Mouse (Mus musculus) limb, embryonic 10.5 days (tissue): ENCODE measurements around the gene Asap3. TPM values are rescaled to one million over a fixed set of nuclear protein-coding genes. Genes with fewer than 3 reads are reported as not detected.

Source experiments
- DNase-seq: peaks from one replicate; pipeline ENCODE4 v3.0.0-alpha.2; 2017; ENCODE audit warnings: low spot score
- H3K27ac ChIP-seq: fragments of 300-500 bp; sonication (generic); 2 replicates; pipeline ENCODE4 v1.5.1; 2016; ENCODE audit warnings: mild to moderate bottlenecking
- H3K27me3 ChIP-seq: fragments of 300-500 bp; sonication (generic); 2 replicates; pipeline ENCODE4 v1.6.1; 2016; ENCODE audit warnings: low read depth, mild to moderate bottlenecking; ENCODE audit not compliant: poor library complexity, severe bottlenecking
- H3K36me3 ChIP-seq: fragments of 300-500 bp; sonication (generic); 2 replicates; pipeline ENCODE4 v1.6.1; 2016; ENCODE audit warnings: mild to moderate bottlenecking, moderate library complexity
- H3K4me1 ChIP-seq: fragments of 300-500 bp; sonication (generic); 2 replicates; pipeline ENCODE4 v1.6.1; 2016
- H3K4me3 ChIP-seq: fragments of 300-500 bp; sonication (generic); 2 replicates; pipeline ENCODE4 v1.5.1; 2016; ENCODE audit warnings: mild to moderate bottlenecking, moderate library complexity
- H3K9me3 ChIP-seq: fragments of 300-500 bp; sonication (generic); replicated peaks from 2 replicates; pipeline ENCODE4 v1.6.1; 2016; ENCODE audit warnings: mild to moderate bottlenecking
- WGBS: fragments of 180-500 bp; shearing (Covaris S2); methylation state at CpG from one replicate; pipeline ENCODE4 v1.1.7; 2016; 5-methylcytosine and 5-hydroxymethylcytosine counted together
- polyA plus RNA-seq: library from polyadenylated mRNA; unstranded; fragments of >200 nt; fragmentation: Nextera tagmentation; extraction: Ambion mirVana; gene quantifications from 2 replicates; pipeline ENCODE4 v1.2.1, GENCODE M21; 2016

The Asap3 gene
- polyA plus RNA-seq, 1 experiment from 2014 or later = 3.7 TPM

DNA sequence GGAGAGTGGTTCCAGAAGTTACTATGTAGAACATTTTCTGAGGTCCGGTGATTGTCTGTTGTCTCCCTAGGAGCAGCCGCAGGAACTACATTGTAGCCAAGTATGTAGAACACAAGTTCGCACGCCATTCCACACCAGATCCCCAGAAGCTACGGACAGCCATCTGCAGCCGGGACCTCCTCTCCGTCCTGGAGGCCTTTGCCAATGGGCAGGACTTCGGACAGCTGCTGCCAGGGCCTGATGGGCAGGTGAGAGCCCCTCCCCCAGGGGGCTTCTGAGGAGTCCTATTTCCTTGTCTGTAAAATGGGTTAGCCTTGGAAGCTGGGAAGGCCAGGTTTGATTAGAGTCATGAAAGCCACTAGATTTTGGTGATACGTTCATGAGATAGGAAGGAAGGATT lies 32.9 kb downstream of the Asap3 start:
- WGBS = 54% methylated on average over 9 of the region's 9 CpGs
- no peaks in the 10 kb centered on the region for H3K36me3 ChIP-seq

DNA sequence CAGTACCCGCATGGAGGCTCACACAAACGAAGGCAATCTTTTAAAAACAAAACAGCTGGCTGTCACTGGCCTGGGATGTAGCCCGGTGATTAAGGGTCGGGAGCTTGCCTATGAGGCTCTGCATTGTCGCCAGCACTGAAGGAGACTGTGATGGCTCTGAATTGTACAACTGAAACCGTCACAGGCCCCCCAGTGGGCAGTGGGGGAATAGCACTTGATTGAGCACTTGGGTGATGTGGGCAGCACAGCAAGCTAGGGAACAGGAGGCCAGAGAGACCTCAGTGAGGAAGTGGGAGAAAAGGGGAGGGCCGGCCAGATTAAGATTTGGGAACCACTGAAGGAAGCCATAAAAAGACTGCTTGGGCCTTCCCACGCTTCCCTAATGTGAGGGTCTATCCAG lies 33.5 kb downstream of the Asap3 start:
- Histone ChIP-seq H3K4me1 (peaks cover 24% of the 10 kb centered on the region), H3K36me3 (no peaks in the 10 kb centered on the region), H3K4me3 (no peak overlapping the region), H3K27me3 (peaks cover 83% of the 10 kb centered on the region), H3K9me3 (no peaks in the 10 kb centered on the region), H3K27ac (no peak overlapping the region)
- peak; percentile 80 for DNase-seq
- WGBS = 18% methylated on average over 8 of the region's 8 CpGs

More for the DNA sequence above, 32.9 kb downstream of the Asap3 start:
- Histone ChIP-seq H3K4me1 (peaks cover 24% of the 10 kb centered on the region), H3K27me3 (peaks cover 78% of the 10 kb centered on the region), H3K27ac (no peak overlapping the region), H3K9me3 (no peaks in the 10 kb centered on the region), H3K4me3 (no peak overlapping the region)
- DNase-seq = no peak

DNA sequence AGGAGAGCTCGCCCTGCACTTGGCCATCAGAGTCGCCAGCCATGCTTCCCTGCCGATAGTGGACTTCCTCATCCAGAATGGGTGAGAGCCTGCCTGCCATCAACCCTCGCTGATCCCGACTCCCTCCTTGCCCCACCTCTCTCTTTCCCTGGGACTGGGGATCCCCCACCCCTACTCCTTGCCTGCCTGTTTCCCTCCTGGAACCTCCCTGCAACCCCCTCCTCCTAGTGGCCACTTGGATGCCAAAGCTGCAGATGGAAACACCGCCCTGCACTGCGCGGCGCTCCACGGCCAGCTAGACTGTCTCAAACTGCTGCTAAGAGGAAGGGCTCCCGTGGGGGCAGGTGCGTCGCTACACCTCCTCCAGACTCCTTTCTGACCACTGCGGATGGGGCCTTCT lies 34.0 kb downstream of the Asap3 start:
- WGBS = 63% methylated on average over 14 of the region's 14 CpGs
- Histone ChIP-seq H3K9me3 (no peaks in the 10 kb centered on the region), H3K27ac (no peak overlapping the region), H3K36me3 (no peaks in the 10 kb centered on the region), H3K4me1 (peaks cover 24% of the 10 kb centered on the region), H3K27me3 (peaks cover 88% of the 10 kb centered on the region), H3K4me3 (no peak overlapping the region)
- DNase-seq = no peak

DNA sequence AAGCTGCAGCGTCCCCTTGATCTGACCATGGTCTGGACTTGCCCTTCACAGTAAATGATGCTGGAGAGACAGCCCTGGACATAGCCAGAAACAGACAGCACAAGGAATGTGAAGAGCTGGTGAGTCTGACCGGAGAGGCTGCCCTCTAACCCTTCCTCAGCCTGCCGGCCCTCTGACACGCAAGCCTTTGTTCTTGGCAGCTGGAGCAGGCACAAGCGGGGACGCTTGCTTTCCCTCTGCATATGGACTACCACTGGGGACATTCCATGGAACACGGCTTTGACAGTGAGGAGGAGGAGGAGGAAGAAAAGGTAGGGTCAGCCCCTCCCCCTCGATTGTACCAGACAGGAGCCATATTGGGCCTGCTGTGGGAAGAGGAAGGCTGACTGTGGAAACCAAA lies 34.8 kb downstream of the Asap3 start:
- Histone ChIP-seq H3K9me3 (no peaks in the 10 kb centered on the region), H3K27me3 (peaks cover 96% of the 10 kb centered on the region), H3K4me1 (peaks cover 28% of the 10 kb centered on the region), H3K27ac (no peak overlapping the region), H3K36me3 (no peaks in the 10 kb centered on the region), H3K4me3 (no peak overlapping the region)
- DNase-seq = no peak
- WGBS = 62% methylated on average over 8 of the region's 8 CpGs

DNA sequence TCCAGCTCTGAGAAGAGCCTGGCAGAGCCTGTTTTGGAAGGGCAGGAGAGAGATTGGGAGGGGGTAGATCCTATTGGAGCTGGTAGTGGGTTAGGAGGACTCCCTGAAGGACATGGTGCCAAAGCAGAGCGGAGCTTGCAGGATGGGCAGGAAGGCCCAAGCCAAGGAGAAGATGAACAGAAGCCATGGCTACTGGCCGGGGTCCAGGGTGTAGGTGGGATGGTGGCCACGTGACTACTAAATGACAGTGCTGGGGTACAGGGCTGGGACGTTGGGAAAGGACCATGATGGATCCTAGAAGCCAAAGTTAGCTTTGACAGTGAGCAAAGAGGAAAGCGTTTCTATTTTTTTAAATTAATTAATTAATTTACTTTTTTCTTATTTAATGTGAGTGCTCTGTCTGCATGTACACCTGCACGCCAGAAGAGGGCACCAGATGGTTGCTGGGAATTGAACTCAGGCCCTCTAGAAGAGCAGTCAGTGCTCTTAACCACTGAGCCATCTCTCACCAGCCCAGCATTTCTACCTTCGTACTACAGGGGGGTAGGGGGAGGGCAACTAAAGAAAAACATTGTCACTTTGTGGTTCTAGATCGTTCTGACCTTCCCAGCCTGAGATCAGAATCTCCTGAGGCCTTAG lies 36.0 kb downstream of the Asap3 start:
- Histone ChIP-seq H3K4me3 (no peak overlapping the region), H3K9me3 (no peaks in the 10 kb centered on the region), H3K27ac (no peak overlapping the region), H3K36me3 (no peaks in the 10 kb centered on the region), H3K27me3 (peaks cover 96% of the 10 kb centered on the region), H3K4me1 (peaks cover 40% of the 10 kb centered on the region)
- DNase-seq = no peak
- 46% methylated on average over 8 of the region's 8 CpGs for WGBS

DNA sequence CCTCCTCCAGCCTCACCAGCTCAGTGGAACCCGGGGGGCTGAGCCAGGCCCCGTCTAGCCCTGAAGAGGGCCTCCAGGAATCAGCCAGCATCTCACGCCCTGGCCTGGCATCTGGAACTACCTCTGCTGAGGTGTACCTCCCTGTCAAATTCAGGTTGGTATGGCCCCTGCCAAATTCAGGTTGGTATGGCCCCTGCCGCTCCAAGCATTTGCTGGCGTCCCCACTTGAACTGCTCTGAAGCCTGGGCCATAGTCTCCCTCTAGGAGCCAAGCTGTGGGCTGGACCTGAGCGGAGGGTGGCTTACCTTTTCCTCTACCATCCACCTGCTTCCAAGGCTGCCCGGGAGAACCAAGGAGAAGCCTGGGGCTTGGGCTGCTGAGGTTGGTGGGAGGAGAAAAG lies 36.6 kb downstream of the Asap3 start:
- Histone ChIP-seq H3K4me1 (peaks cover 43% of the 10 kb centered on the region), H3K36me3 (no peaks in the 10 kb centered on the region), H3K27me3 (peaks cover 96% of the 10 kb centered on the region), H3K27ac (no peak overlapping the region), H3K9me3 (no peaks in the 10 kb centered on the region), H3K4me3 (no peak overlapping the region)
- 77% methylated on average over 7 of the region's 7 CpGs for WGBS
- no peak for DNase-seq

DNA sequence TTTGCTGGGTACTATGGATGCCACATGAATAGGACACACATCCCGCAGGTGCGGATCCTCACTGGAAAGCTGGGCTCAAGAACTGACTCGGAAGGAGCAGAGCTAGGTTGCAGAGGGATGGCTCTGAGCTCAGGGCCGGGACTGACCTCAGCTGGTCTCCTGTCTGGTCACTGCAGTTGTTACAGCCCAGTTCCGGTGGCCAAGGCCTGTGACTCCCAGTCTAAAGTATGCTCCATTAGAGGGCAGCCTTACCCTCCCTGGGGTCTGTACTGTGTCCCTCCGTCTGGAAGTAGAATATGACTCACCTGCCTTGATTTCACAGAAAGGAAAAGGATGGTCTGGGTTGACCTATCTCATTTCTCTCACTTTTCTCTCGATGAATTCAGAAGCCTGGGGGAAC lies 38.0 kb downstream of the Asap3 start:
- Histone ChIP-seq H3K4me1 (peaks cover 46% of the 10 kb centered on the region), H3K36me3 (no peaks in the 10 kb centered on the region), H3K27me3 (peaks cover 96% of the 10 kb centered on the region), H3K27ac (no peak overlapping the region), H3K4me3 (no peak overlapping the region), H3K9me3 (no peaks in the 10 kb centered on the region)
- 62% methylated on average over 7 of the region's 7 CpGs for WGBS
- DNase-seq = no peak

DNA sequence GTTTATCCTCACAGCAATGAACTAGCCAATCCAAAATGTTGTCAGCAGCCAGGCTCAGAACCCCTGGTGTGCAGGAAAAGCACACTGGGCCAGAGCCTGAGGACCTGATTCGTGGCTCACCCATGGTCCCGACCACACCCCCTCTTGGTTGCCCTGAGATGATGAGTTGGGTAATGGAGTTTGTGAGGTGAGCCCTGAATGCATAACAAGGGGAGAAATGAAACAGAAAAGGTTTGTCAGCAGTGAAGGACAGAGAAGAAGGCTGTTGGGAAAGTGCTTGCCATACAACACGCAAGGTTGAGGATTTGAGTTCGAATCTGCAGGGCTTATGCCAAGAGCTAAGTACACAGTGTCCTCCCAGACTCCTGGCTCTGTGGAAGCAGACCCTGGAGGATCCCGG lies 39.5 kb downstream of the Asap3 start:
- DNase-seq = no peak
- 39% methylated on average over 5 of the region's 5 CpGs for WGBS
- Histone ChIP-seq H3K36me3 (no peaks in the 10 kb centered on the region), H3K27me3 (peaks cover 96% of the 10 kb centered on the region), H3K9me3 (no peaks in the 10 kb centered on the region), H3K4me3 (no peak overlapping the region), H3K4me1 (peaks cover 41% of the 10 kb centered on the region), H3K27ac (no peak overlapping the region)

DNA sequence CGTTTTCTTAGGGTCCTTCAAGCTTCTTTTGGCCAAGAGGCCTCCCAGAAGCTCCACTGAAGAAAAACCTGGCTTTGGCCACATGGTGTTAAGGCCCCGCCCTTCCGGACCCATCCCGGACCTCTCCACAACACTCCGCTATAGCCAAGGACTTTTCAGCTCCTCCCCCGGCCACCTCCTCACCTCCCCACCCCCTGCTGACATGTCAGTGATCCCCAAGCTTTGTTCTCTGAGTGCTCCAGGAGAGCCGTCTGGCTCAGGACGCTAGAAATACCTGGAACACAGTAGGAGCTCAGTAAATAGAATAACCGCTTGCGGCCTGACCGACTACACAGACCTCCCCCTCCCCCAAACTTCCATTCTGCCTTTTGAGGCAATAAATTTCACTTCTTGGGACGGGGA lies 40.4 kb downstream of the Asap3 start:
- H3K27ac ChIP-seq = no peak overlapping the region
- peaks cover 38% of the 10 kb centered on the region for H3K4me1 ChIP-seq
- WGBS = 2% methylated on average over 12 of the region's 12 CpGs
- H3K36me3 ChIP-seq = no peaks in the 10 kb centered on the region
- peaks cover 96% of the 10 kb centered on the region for H3K27me3 ChIP-seq
- DNase-seq = no peak
- H3K9me3 ChIP-seq = no peaks in the 10 kb centered on the region
- peak overlapping the region; percentile 27 for H3K4me3 ChIP-seq

DNA sequence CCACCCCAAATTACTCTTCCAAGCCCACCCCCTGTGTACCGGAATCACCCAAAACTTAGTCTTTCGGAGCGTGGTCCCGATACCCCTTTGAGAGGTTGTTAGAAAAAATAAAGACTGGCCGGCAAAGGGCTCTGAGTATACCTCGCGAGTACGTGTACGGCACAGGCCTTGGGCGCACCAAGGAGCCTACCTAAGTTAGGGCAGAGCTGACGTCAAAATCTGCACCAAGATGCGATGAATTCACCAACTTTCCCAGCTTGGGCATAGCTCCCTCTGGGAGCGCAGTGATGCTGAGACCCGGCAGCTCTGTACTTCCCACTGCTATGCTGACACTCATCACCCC lies 41.2 kb downstream of the Asap3 start:
- no peaks in the 10 kb centered on the region for H3K9me3 ChIP-seq
- no peaks in the 10 kb centered on the region for H3K36me3 ChIP-seq
- no peak for DNase-seq
- 2% methylated on average over 14 of the region's 14 CpGs for WGBS
- H3K4me1 ChIP-seq = peaks cover 38% of the 10 kb centered on the region
- H3K27ac ChIP-seq = 0 out of 2 replicates have a peak overlapping the region, but pooled peaks have one; percentile 63
- peak overlapping the region; percentile 54 for H3K4me3 ChIP-seq
- peaks cover 100% of the 10 kb centered on the region for H3K27me3 ChIP-seq

DNA sequence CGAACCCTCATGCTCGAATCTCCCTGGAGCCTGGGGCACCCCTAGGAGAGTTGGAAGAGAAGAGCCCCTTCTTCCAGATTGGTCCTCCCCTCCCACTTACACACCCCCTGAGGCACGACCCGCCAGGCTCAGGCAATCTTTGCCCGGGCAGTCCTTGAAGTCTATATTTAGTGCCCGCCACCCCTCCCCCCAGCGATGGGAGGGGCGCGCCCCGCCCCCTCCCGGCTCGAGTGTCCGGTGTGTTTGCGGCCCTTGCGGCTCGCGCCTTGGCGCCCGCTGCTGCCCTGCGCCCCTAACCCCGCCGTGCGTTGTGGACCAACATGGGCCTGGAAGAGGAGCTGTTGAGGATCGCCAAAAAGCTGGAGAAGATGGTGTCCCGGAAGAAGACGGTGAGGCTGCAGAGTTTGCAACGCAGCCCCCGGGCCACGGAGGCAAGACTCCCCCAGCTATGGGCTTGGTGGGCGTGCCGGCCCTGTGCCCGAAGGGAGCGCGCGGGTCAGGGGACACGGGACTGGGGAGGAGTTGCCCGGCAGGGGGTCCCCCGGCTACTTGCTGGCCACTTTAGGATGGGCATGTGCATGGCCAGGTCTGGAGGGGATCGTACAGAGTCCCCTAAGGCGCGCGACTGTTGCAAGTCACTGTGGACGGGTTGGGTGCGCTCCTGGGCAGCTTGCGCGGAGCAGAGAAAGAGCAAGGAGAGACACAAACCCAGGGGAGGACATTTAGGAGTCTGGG lies 41.7 kb downstream of the Asap3 start, which contains the start of gene Tcea3:
Gene Tcea3, plus strand, starts transcription at position 1 of the 735 bp plus-strand sequence.
- peaks cover 97% of the 10 kb centered on the region for H3K27me3 ChIP-seq
- H3K27ac ChIP-seq = peak within 1 kb of the TSS; percentile 63
- DNase-seq = peak; percentile 69
- WGBS = under 1% methylated on average over 46 of the region's 46 CpGs
- H3K36me3 ChIP-seq = no peaks in the 10 kb centered on the region
- H3K4me3 ChIP-seq = peak within 1 kb of the TSS; percentile 54
- H3K9me3 ChIP-seq = no peaks in the 10 kb centered on the region
- H3K4me1 ChIP-seq = peaks cover 38% of the 10 kb centered on the region

DNA sequence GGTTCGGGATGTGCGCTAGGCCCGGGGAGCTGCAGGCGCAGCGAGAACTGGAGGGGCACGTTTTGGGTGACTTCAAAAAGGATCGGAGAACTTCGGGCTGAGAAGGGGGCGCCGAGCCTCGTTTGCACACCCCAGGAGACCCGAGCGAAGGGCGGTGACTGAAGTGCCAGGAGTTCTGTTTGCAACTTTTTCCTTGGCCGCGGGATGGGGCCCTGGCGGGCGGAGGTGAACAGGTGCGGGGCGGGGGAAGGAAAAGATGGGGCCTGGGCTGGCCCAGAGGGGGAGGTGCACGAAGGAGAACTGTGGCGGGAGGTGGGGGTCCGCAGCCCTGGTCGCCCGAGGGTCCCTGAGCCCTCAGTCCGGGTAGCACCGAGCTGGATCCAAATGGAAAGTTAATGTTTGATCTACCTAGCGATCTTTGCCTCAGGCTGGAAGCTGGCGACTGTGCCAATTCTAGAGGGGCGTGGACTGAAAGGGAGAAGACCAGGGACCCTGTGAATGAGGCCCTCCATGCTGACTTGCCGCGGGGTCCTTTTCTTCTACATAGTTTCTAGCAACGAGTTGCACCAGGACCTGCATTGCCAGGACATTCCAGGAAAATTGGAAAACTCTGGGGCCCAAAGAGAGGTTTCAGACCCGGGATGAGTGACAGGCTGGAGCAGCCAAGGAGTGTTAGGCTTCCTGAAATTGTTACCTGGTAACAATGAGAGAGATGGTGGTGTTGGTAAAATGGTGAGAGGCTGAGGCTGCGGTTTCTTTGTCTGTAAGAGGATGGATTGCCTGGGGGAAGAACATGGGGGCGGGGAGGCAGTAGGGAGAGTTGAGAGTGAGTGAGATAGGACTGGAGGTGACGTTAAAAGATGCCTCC lies 42.5 kb downstream of the Asap3 start:
- DNase-seq = peak; percentile 44
- Histone ChIP-seq H3K9me3 (no peaks in the 10 kb centered on the region), H3K4me1 (peaks cover 43% of the 10 kb centered on the region), H3K36me3 (no peaks in the 10 kb centered on the region), H3K4me3 (peak overlapping the region; percentile 54), H3K27ac (peak overlapping the region; percentile 63), H3K27me3 (peaks cover 89% of the 10 kb centered on the region)
- 1% methylated on average over 37 of the region's 37 CpGs for WGBS

DNA sequence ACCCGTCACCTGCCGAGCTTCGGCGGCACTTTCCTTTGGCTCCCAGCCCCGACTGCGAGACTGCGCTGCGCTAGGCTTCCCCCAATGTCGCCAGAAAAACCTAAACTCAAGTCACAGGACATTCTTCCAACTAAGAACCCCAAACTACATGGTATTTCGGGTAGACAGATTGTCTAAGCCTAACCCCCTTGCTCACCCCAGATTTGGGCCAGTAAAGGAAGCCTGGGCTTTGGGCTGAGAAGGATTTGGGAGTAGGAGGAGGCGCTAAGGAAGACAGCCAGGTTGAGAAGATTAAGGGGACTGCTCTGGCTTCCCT lies 43.1 kb downstream of the Asap3 start:
- 4% methylated on average over 11 of the region's 11 CpGs for WGBS
- H3K9me3 ChIP-seq = no peaks in the 10 kb centered on the region
- H3K36me3 ChIP-seq = no peaks in the 10 kb centered on the region
- DNase-seq = no peak
- no peak overlapping the region for H3K4me3 ChIP-seq
- peaks cover 83% of the 10 kb centered on the region for H3K27me3 ChIP-seq
- peak overlapping the region; percentile 2; the same call in 1 of the 2 replicates for H3K27ac ChIP-seq
- H3K4me1 ChIP-seq = peaks cover 43% of the 10 kb centered on the region
